Mouse (Mus musculus) limb, embryonic 11.5 days (tissue): Measurements from ENCODE around the gene Fez2. TPM values are rescaled to one million over a fixed set of nuclear protein-coding genes. Genes with fewer than 3 reads are reported as not detected.

Experiments
- ATAC-seq: fragments of 200-750 bp; cut with Nextera tagmentation; 2 replicates; pipeline ENCODE4 v1.8.0; 2017; ENCODE audit warnings: low read depth; ENCODE audit not compliant: insufficient number of reproducible peaks, low FRiP score, low TSS enrichment
- DNase-seq: peaks from one replicate; pipeline ENCODE4 v3.0.0-alpha.2; 2015; ENCODE audit warnings: low spot score
- H3K27ac ChIP-seq: fragments of 300-500 bp; sonication (generic); replicated peaks from 2 replicates; pipeline ENCODE4 v1.5.1; 2014; ENCODE audit warnings: low read depth, mild to moderate bottlenecking, low read length
- H3K27me3 ChIP-seq: fragments of 300-500 bp; sonication (generic); 2 replicates; pipeline ENCODE4 v1.6.1; 2014; ENCODE audit warnings: mild to moderate bottlenecking, low read length, mixed read lengths; ENCODE audit not compliant: control insufficient read depth, insufficient read depth
- H3K36me3 ChIP-seq: fragments of 300-500 bp; sonication (generic); 2 replicates; pipeline ENCODE4 v1.6.1; 2014; ENCODE audit warnings: mild to moderate bottlenecking, low read length, moderate library complexity, mixed read lengths; ENCODE audit not compliant: control insufficient read depth, insufficient read depth
- H3K4me1 ChIP-seq: fragments of 300-500 bp; sonication (generic); 2 replicates; pipeline ENCODE4 v1.6.1; 2014; ENCODE audit warnings: low read length, mixed read lengths; ENCODE audit not compliant: control insufficient read depth, insufficient read depth
- H3K4me2 ChIP-seq: fragments of 300-500 bp; sonication (generic); 2 replicates; pipeline ENCODE4 v1.6.1; 2014; ENCODE audit warnings: low read depth, mild to moderate bottlenecking, moderate library complexity; ENCODE audit not compliant: severe bottlenecking
- H3K4me3 ChIP-seq: fragments of 300-500 bp; sonication (generic); 2 replicates; pipeline ENCODE4 v1.5.1; 2014; ENCODE audit warnings: low read depth, low read length
- H3K9ac ChIP-seq: fragments of 300-500 bp; sonication (generic); 2 replicates; pipeline ENCODE4 v1.6.1; 2014; ENCODE audit warnings: mild to moderate bottlenecking, low read length
- H3K9me3 ChIP-seq: fragments of 300-500 bp; sonication (generic); 2 replicates; pipeline ENCODE4 v1.6.1; 2016; ENCODE audit warnings: low read length; ENCODE audit not compliant: control insufficient read depth
- WGBS: fragments of 180-500 bp; shearing (Covaris S2); extraction: QIAGEN DNeasy Blood & Tissue Kit; methylation state at CpG from one replicate; pipeline ENCODE4 v1.1.7; 2014; 5-methylcytosine and 5-hydroxymethylcytosine counted together
- polyA plus RNA-seq: library from polyadenylated mRNA; unstranded; fragments of >200 nt; fragmentation: Nextera tagmentation; extraction: Ambion mirVana; gene quantifications from 2 replicates; pipeline ENCODE4 v1.2.1, GENCODE M21; 2014

The Fez2 gene
- polyA plus RNA-seq, 1 experiment from 2014 or later, result 44.3 TPM

- Histone ChIP-seq H3K36me3 (no peaks in the 10 kb centered on the region), H3K4me3 (no peak overlapping the region), H3K9ac (no peak overlapping the region), H3K4me2 (no peak overlapping the region), H3K4me1 (0 out of 2 replicates have a peak, but pooled peaks cover 1% of the 10 kb centered on the region), H3K27me3 (no peaks in the 10 kb centered on the region), H3K27ac (no peak overlapping the region), H3K9me3 (no peaks in the 10 kb centered on the region)
- DNase-seq (no peak), ATAC-seq (no peak)
- 95% methylated on average over 10 of the region's 10 CpGs for WGBS
Observed at GRCm38 (mm10) chr17:78333275-78333674, 84.7 kb downstream of the Fez2 start.

- H3K27ac ChIP-seq, result no peak overlapping the region
- H3K27me3 ChIP-seq, result no peaks in the 10 kb centered on the region
- H3K36me3 ChIP-seq, result no peaks in the 10 kb centered on the region
- no peak overlapping the region for H3K4me2 ChIP-seq
- H3K9ac ChIP-seq, result no peak overlapping the region
- ATAC-seq (no peak), DNase-seq (no peak)
- H3K9me3 ChIP-seq, result no peaks in the 10 kb centered on the region
- H3K4me1 ChIP-seq, result 0 out of 2 replicates have a peak, but pooled peaks cover 2% of the 10 kb centered on the region
- no peak overlapping the region for H3K4me3 ChIP-seq
- 92% methylated on average over 8 of the region's 8 CpGs for whole genome bisulfite sequencing
Observed at GRCm38 (mm10) chr17:78331438-78331837, 86.5 kb downstream of the Fez2 start.

- Histone ChIP-seq H3K4me3 (no peak overlapping the region), H3K4me2 (no peak overlapping the region), H3K9ac (no peak overlapping the region), H3K27me3 (no peaks in the 10 kb centered on the region), H3K36me3 (no peaks in the 10 kb centered on the region), H3K27ac (no peak overlapping the region), H3K9me3 (no peaks in the 10 kb centered on the region), H3K4me1 (0 out of 2 replicates have a peak, but pooled peaks cover 2% of the 10 kb centered on the region)
- DNase-seq (no peak), ATAC-seq (no peak)
- WGBS, result 16% methylated on average over 3 of the region's 3 CpGs
Observed at GRCm38 (mm10) chr17:78328287-78328686, 89.7 kb downstream of the Fez2 start.

- WGBS, result 78% methylated on average over 4 of the region's 4 CpGs
- H3K36me3 ChIP-seq, result no peaks in the 10 kb centered on the region
- no peaks in the 10 kb centered on the region for H3K27me3 ChIP-seq
- ATAC-seq (no peak), DNase-seq (no peak)
- H3K4me3 ChIP-seq, result no peak overlapping the region
- H3K9me3 ChIP-seq, result no peaks in the 10 kb centered on the region
- H3K27ac ChIP-seq, result no peak overlapping the region
- no peak overlapping the region for H3K4me2 ChIP-seq
- H3K4me1 ChIP-seq, result 0 out of 2 replicates have a peak, but pooled peaks cover 2% of the 10 kb centered on the region
- H3K9ac ChIP-seq, result no peak overlapping the region
Observed at GRCm38 (mm10) chr17:78327187-78327586, 90.8 kb downstream of the Fez2 start.

GRCm38 (mm10) chr17:78326381-78326780 is 91.6 kb downstream of the Fez2 start:
- no peak overlapping the region for H3K27ac ChIP-seq
- H3K9ac ChIP-seq, result no peak overlapping the region
- ATAC-seq (no peak), DNase-seq (no peak)
- 0 out of 2 replicates have a peak, but pooled peaks cover 2% of the 10 kb centered on the region for H3K4me1 ChIP-seq
- H3K4me2 ChIP-seq, result no peak overlapping the region
- 93% methylated on average over 2 of the region's 2 CpGs for WGBS
- no peaks in the 10 kb centered on the region for H3K36me3 ChIP-seq
- H3K9me3 ChIP-seq, result no peaks in the 10 kb centered on the region
- no peaks in the 10 kb centered on the region for H3K27me3 ChIP-seq
- H3K4me3 ChIP-seq, result no peak overlapping the region

GRCm38 (mm10) chr17:78325761-78326332 is 92.1 kb downstream of the Fez2 start:
- Histone ChIP-seq H3K4me2 (no peak overlapping the region), H3K9ac (no peak overlapping the region), H3K9me3 (no peaks in the 10 kb centered on the region), H3K36me3 (no peaks in the 10 kb centered on the region), H3K27me3 (no peaks in the 10 kb centered on the region), H3K4me3 (no peak overlapping the region), H3K27ac (no peak overlapping the region), H3K4me1 (0 out of 2 replicates have a peak, but pooled peaks cover 2% of the 10 kb centered on the region)
- no peak for ATAC-seq
- no peak for DNase-seq
- 86% methylated on average over 7 of the region's 7 CpGs for WGBS

GRCm38 (mm10) chr17:78322369-78323335 is 95.3 kb downstream of the Fez2 start:
- Histone ChIP-seq H3K36me3 (no peaks in the 10 kb centered on the region), H3K27ac (no peak overlapping the region), H3K4me2 (no peak overlapping the region), H3K9ac (no peak overlapping the region), H3K4me1 (no peaks in the 10 kb centered on the region), H3K27me3 (no peaks in the 10 kb centered on the region), H3K4me3 (no peak overlapping the region), H3K9me3 (no peaks in the 10 kb centered on the region)
- DNase-seq (no peak), ATAC-seq (no peak)
- 72% methylated on average over 18 of the region's 18 CpGs for WGBS

- DNase-seq (no peak), ATAC-seq (no peak)
- Histone ChIP-seq H3K4me1 (no peaks in the 10 kb centered on the region), H3K9me3 (no peaks in the 10 kb centered on the region), H3K9ac (no peak overlapping the region), H3K4me3 (no peak overlapping the region), H3K27ac (no peak overlapping the region), H3K36me3 (no peaks in the 10 kb centered on the region; the same call in 1 of the 2 replicates), H3K27me3 (no peaks in the 10 kb centered on the region), H3K4me2 (no peak overlapping the region)
- 90% methylated on average over 11 of the region's 11 CpGs for WGBS
Observed at GRCm38 (mm10) chr17:78321216-78321835, 96.6 kb downstream of the Fez2 start.
